Mouse (Mus musculus) activated CD4-positive, CD25-positive, alpha-beta regulatory T cell, adult 4 months (primary cell): ENCODE data around the gene Dclk2. TPM values are rescaled to one million over a fixed set of nuclear protein-coding genes. Genes with fewer than 3 reads are reported as not detected.

Experiments used
- ATAC-seq: one replicate; pipeline ENCODE4 v1.8.0; 2017
- polyA plus RNA-seq, 2 experiments: library from polyadenylated mRNA; unstranded; fragments of 100-300 nt; shearing (Covaris generic); gene quantifications; one replicate each; pipeline ENCODE4 v1.2.1; 2017

Gene Dclk2
- polyA plus RNA-seq, 2 experiments from 2014 or later = 2.5 to 5.0 TPM

DNA sequence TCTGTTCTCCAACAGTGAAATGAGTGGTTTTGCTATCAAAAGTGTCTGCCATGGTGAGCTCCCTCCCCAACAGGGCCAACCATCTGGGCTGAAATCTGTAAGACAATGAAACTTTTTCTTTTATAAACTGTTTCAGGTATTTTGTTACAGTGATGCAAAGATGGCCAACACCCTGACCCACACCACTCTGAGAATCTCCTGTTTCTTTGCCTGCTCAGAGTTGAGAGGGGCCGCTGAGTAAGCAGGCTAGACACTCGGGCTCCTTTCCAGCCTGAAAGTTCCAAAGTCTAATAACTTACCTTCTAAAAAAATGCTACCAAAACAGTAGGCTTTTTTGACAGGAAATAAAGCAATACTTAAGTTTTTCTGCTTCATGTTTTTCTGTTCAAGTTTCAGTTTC, 78.2 kb downstream of the Dclk2 start:
- ATAC-seq = peak; percentile 17

DNA sequence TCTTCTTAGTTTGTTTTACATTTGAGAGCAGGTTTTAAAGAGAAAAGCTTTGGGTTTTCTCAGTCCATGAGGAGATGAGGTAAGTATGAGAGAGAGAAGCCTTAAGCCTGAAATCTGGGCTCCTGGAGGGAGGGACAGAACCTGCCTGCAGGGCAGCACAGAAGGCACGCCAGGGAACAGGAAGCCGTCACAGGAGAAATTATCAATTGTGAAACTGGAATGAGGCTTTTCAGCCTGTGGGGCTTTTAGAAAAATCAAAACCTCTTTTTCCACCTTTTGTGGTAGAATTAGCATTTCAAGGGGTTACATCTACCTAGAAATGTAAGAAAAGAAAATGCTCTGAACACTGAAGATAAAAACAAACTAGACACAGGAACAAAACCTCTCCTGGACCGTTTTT, 81.0 kb downstream of the Dclk2 start:
- peak; percentile 45 for ATAC-seq

DNA sequence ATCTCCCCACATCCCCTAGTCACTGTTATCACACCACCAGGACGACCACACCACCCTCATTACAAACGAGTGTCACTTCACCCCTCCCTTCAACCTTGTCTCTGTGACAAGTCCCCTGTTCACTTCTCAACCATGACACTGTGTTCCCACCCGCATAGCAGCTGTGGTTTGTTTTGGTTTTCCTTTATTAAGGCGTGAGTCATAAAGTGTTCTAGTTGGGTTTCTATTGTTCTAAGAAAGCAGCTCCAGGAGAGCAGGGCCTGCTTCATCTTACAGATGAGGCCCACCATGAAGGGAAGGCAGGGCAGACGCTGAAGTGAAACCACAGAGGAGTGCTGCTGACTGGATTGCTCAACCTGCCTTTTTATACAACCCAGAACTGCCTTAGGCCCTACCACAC, 83.3 kb downstream of the Dclk2 start:
- ATAC-seq = peak; percentile 55

DNA sequence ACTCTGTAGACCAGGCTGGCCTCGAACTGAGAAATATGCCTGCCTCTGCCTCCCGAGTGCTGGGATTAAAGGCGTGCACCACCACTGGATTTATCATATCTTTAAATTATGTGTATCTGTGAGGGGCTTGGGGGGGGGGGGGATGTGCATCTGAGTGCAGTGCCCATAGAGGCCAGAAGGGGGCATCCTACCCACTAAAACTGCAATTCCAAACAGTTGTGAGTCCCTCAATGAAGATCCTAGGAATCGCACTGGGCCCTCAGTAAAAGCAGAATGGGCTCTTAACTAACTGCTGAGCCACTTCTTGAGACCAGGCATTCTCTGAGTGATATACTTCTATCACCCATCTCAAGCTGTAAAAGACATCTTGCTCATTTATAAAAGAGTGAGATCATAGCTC, 85.5 kb downstream of the Dclk2 start:
- no peak for ATAC-seq

- ATAC-seq = no peak
Measured at GRCm38 (mm10) chr3:86834341-86834740, 86.3 kb downstream of the Dclk2 start.

GRCm38 (mm10) chr3:86832591-86833267, 87.9 kb downstream of the Dclk2 start:
- no peak for ATAC-seq

- no peak for ATAC-seq
Measured at GRCm38 (mm10) chr3:86832115-86832514, 88.5 kb downstream of the Dclk2 start.

GRCm38 (mm10) chr3:86827506-86827905, 93.1 kb downstream of the Dclk2 start:
- peak; percentile 49 for ATAC-seq

- ATAC-seq = no peak
Measured at GRCm38 (mm10) chr3:86821383-86821782, 99.3 kb downstream of the Dclk2 start.

DNA sequence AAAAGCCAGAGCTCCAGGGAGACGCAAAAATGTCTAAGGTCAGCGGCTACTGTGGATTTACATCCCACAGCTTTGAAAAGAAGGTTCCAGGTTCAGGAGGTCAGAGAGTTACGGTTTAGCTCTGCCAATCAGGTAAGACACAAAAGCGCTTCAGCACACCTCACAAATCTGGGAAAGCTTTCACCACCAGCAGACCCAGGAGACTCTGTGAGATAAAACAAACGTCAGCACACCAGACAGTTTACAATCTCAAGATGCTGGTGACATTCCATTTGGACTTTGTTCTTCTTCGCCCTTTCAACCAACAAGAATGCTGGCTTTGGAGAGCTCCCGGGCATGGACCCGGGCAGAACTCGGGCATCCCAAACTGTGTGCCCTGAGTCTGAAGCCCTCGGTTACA, 100.3 kb downstream of the Dclk2 start:
- ATAC-seq = no peak

GRCm38 (mm10) chr3:86819372-86819771, 101.3 kb downstream of the Dclk2 start:
- ATAC-seq = no peak

GRCm38 (mm10) chr3:86818001-86818585, 102.6 kb downstream of the Dclk2 start:
- ATAC-seq = no peak

DNA sequence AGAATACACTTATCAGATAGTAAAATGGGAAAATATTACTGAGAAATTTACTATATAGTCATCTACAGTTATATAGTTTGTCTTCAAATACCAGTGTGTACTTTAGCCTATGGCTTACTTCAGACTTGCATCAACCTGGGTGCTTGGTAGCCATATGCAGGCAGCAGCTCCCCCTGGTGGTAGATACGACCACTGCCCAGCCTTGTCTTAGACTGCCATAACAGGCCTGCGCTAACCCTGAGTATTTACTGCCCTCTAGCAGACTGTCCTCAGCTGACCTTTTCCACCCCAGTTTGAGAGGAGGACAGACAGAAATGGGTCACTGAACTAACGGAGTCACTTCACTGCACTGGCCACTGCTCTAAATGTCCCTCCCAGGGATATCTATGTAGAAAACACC, 108.0 kb downstream of the Dclk2 start:
- ATAC-seq = peak; percentile 88

DNA sequence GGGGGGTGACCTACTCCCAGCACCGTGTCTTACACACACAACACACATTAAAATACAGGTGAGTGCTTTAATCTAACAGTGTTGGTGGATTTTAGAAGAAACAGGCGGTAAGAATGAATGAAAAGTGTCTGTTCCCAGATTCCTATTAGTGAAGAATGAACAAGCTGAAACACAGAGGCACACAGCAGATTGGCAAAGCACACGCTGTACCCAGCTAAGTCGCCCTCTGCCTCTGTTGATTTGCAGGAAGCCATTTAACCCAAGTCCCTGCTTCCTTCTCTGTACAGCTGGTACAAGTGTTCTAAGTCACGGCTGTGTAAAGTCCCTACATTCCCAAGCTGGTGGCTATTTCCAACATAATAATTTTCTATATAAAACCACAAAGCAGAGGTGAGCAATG, 109.7 kb downstream of the Dclk2 start:
- no peak for ATAC-seq

- ATAC-seq = no peak
Measured at GRCm38 (mm10) chr3:86809646-86810045, 111.0 kb downstream of the Dclk2 start.

DNA sequence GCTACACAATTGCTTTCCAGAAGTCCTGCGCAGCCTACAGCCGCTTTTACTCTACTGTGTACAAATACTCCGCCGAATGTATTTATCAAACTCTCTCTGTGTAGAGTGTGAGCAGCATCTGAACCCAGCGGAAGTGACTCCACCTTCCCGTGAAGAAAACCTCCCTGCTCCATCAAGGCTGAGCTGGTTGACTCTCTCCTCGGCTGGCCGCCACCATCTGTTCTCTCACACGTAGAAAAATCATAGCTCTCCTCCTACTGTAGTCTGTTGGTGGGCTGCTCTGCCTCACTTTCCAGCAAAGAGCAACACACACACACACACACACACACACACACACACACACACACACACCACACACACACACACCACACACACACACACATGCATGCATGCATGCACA, 111.5 kb downstream of the Dclk2 start:
- ATAC-seq = no peak

DNA sequence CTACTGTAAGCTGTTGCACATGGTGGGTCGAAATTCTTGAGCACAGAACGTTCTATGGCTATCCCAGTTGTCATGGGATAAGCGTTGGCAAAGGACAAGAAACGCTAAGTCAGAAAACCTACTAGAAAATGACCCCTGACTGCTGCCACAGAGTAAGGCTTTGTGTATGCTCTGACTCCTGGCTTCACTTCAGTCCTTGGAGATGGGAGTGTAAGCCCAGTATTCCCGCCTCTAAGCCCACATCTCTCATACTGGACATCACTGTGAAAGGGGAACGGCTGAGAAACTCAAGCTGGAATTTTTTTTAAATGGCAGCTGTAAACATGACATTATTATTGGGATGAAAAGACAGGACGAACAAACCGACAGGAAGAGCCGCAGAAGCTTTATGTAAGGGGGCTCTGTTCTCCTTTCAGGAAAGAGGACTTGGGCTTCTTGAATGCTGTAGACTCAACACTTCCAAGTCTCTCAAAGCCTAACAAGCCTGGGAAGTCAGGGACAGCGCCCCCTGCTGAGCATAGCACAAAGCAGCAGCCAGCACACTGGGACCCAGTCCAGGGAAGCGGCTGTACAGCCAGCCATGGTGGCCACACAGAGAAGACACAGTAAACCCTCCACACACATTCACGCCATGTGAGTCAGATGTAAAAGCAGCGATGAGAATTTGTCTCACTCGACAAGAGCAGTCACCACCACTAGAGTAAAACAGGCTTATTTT, 112.7 kb downstream of the Dclk2 start:
- ATAC-seq = no peak

DNA sequence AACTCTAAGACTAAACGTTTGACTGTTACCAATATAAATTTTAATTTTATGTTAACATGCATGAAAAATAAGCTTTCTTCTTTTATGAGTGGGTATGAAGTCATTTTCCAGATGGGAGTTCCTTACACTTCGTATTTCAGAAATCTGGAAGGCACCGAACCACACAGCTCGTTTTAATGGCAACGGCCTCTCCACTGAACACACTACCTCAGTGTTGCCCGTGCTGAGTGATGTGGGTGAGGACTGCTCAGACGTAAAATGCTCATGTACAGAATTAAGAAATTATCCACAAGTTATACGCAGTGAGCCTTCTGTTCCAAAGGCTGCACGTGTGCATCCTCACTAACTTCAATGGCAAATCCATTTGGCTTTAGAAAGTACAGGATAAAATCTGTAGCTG, 113.8 kb downstream of the Dclk2 start:
- ATAC-seq = no peak

- ATAC-seq = no peak
Measured at GRCm38 (mm10) chr3:86804265-86804664, 116.4 kb downstream of the Dclk2 start.

GRCm38 (mm10) chr3:86802825-86803224, 117.8 kb downstream of the Dclk2 start:
- no peak for ATAC-seq

DNA sequence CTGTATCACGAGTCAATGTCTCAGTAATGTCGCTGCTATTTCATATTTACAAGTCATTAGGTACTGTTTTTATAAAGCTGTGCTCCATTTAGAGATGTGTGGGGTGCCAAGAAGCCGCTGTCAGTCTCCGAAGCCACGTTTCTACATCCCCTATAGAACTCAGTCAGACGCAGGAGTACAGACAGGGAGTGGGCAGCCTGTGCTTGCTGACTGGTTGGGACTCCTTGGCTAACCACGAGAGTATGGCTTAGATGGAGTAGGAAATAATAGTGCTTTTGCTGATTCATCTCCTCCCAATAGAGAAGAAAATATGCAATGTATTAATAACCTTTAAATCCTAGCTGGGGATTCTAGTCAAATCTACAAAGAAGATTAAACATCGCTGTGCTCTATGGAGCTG, 119.8 kb downstream of the Dclk2 start:
- no peak for ATAC-seq

DNA sequence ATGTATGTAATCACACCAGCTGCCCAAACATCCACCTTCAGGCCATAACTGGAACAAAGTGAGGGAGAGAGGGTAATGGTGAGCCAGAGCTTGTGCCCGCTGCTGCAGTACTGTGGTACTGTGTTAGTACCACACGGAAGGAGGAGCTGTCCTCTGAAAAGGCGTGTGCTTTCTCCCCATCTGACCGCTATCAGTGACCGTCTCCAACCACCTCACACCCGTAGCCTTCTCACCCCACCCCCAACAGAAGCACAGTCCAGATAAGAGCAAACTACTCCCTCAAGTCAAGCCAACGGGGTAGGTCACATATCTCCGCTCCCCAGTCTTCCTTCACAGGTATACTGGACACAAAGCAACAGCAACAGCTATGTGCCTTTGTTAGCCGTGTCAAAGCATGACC, 121.6 kb downstream of the Dclk2 start:
- no peak for ATAC-seq

- no peak for ATAC-seq
Measured at GRCm38 (mm10) chr3:86797871-86798460, 122.7 kb downstream of the Dclk2 start.

GRCm38 (mm10) chr3:86796716-86797115, 123.9 kb downstream of the Dclk2 start:
- no peak for ATAC-seq
